In the genomic region with DNA sequence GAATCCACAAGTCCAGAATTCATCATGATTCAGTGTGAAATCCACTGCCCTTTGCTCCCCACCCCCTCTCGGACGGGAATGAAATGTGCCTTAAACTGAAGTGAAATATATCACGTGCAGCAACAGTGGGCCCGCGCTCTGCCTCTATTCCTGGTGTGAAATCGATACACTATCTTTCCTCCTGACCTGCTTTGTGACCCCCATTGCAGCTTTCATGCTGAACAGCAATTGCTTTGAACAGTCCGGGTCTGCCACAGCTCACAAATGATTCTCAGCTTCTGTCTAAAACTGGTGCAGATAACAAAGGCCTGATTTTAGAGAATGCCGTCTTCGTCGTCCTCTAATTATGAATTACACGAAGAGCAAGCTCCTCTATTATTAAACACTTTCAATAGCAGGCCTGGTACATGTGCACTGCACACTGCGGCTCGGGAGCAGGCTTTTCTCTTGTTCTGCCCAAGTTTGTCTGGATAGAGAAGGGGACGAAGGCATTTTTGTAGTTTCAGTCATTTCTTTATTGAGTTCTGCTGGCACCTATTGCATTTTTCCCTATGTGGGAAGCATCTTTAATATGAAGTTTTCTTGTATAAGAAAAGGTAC, we compare ENCODE assay signal across 14 mouse cellular contexts.
DNase-seq lines count a peak whose midpoint lies in the region; ATAC-seq and TF ChIP-seq lines count a peak whose summit lies in the region.
"Had no signal": no experiment of that assay in that cellular context is flagged by ENCODE, and none has a peak within 500 bp of the region (broad histone marks: within the 10 kb centered on the region; RNA-seq: fewer than 3 reads in every experiment).

No protein-coding gene starts in this region.

- WGBS in kidney, adult 2 months = 49% methylated on average over 14 of the region's 14 CpGs
- WGBS in embryonic facial prominence, embryonic 10.5 days = 40% methylated on average over 14 of the region's 14 CpGs
- WGBS in hindbrain, embryonic 13.5 days = 14% methylated on average over 14 of the region's 14 CpGs
- 15% methylated on average over 14 of the region's 14 CpGs for WGBS in neural tube, embryonic 13.5 days

- DNase-seq in kidney, postnatal 10 days = peak; percentile 13
- DNase-seq in kidney, adult 2 months = no peak
- DNase-seq in embryonic facial prominence, embryonic 10.5 days (ENCODE audit: low spot score) = peak; percentile 22
- DNase-seq in adrenal gland, adult 8-10 months = no peak
- DNase-seq in gastrocnemius, postnatal 10 days = no peak
- DNase-seq: adrenal gland, postnatal 25 days; cerebellum, adult 18-20 months; liver, embryonic 13.5 days; thymus, postnatal 36 days had no signal

- H3K27me3 ChIP-seq in kidney, adult 2 months (replicated peaks; ENCODE audit: control insufficient read depth, insufficient read depth, low read length) = no peaks in the 10 kb centered on the region
- H3K27me3 ChIP-seq in embryonic facial prominence, embryonic 10.5 days (replicated peaks; ENCODE audit: low read depth, poor library complexity, severe bottlenecking) = no peaks in the 10 kb centered on the region
- H3K27me3 ChIP-seq in hindbrain, embryonic 13.5 days = no peaks in the 10 kb centered on the region
- no peaks in the 10 kb centered on the region for H3K27me3 ChIP-seq in neural tube, embryonic 13.5 days
- H3K27me3 ChIP-seq: CH12.LX; heart, embryonic 12.5 days; liver, embryonic 13.5 days had no signal

- no peak for ATAC-seq in hindbrain, embryonic 13.5 days (ENCODE audit: low FRiP score)
- ATAC-seq in neural tube, embryonic 13.5 days (ENCODE audit: low read depth) = peak; percentile 46; the same call in 1 of the 2 replicates
- ATAC-seq: intestine, postnatal 0 days had no signal

- TF ChIP-seq POLR2A in kidney, adult 2 months (IDR thresholded peaks at IDR 0.05; ENCODE audit: low read depth, low read length) = no peak

- no peak overlapping the region for H3K9ac ChIP-seq in hindbrain, embryonic 13.5 days
- H3K9ac ChIP-seq in neural tube, embryonic 13.5 days = 0 out of 2 replicates have a peak overlapping the region, but pooled peaks have one; percentile 8
- H3K9ac ChIP-seq: heart, embryonic 12.5 days; liver, embryonic 13.5 days had no signal

- TF ChIP-seq CTCF in kidney, adult 2 months (conservative IDR thresholded peaks at IDR 0.05; ENCODE audit: insufficient read depth, insufficient read length, low read depth, low read length) = no peak

- no peaks in the 10 kb centered on the region for H3K36me3 ChIP-seq in kidney, adult 2 months (ENCODE audit: control insufficient read depth, insufficient read depth, low read length)
- H3K36me3 ChIP-seq in embryonic facial prominence, embryonic 10.5 days (replicated peaks) = no peaks in the 10 kb centered on the region
- H3K36me3 ChIP-seq in hindbrain, embryonic 13.5 days = no peaks in the 10 kb centered on the region
- H3K36me3 ChIP-seq in neural tube, embryonic 13.5 days = no peaks in the 10 kb centered on the region
- H3K36me3 ChIP-seq: heart, embryonic 12.5 days; liver, embryonic 13.5 days had no signal

- H3K4me1 ChIP-seq in kidney, adult 2 months (ENCODE audit: control insufficient read depth, insufficient read depth, low read length) = no peaks in the 10 kb centered on the region
- peaks cover 10% of the 10 kb centered on the region for H3K4me1 ChIP-seq in embryonic facial prominence, embryonic 10.5 days
- peaks cover 21% of the 10 kb centered on the region for H3K4me1 ChIP-seq in hindbrain, embryonic 13.5 days (replicated peaks)
- peaks cover 28% of the 10 kb centered on the region for H3K4me1 ChIP-seq in neural tube, embryonic 13.5 days (replicated peaks)
- H3K4me1 ChIP-seq: heart, embryonic 12.5 days; liver, embryonic 13.5 days had no signal

- no peak overlapping the region for H3K27ac ChIP-seq in kidney, adult 2 months (ENCODE audit: insufficient read depth, low read depth, low read length)
- no peak overlapping the region; the same call in 1 of the 2 replicates for H3K27ac ChIP-seq in embryonic facial prominence, embryonic 10.5 days (replicated peaks)
- peak overlapping the region; percentile 49; the same call in 1 of the 2 replicates for H3K27ac ChIP-seq in hindbrain, embryonic 13.5 days
- peak overlapping the region; percentile 59; the same call in 1 of the 2 replicates for H3K27ac ChIP-seq in neural tube, embryonic 13.5 days (replicated peaks)
- H3K27ac ChIP-seq: liver, embryonic 13.5 days had no signal

- no peak overlapping the region for H3K4me3 ChIP-seq in kidney, adult 2 months (ENCODE audit: insufficient read depth, low read depth, low read length)
- no peak overlapping the region for H3K4me3 ChIP-seq in embryonic facial prominence, embryonic 10.5 days
- H3K4me3 ChIP-seq in hindbrain, embryonic 13.5 days = no peak overlapping the region
- H3K4me3 ChIP-seq in neural tube, embryonic 13.5 days = no peak overlapping the region
- H3K4me3 ChIP-seq: heart, embryonic 12.5 days; liver, embryonic 13.5 days had no signal

- peak overlapping the region; percentile 4; the same call in 1 of the 2 replicates for H3K4me2 ChIP-seq in hindbrain, embryonic 13.5 days
- peak overlapping the region; percentile 28; the same call in 1 of the 2 replicates for H3K4me2 ChIP-seq in neural tube, embryonic 13.5 days
- H3K4me2 ChIP-seq: heart, embryonic 12.5 days; liver, embryonic 13.5 days had no signal

- no peaks in the 10 kb centered on the region for H3K9me3 ChIP-seq in embryonic facial prominence, embryonic 10.5 days
- no peaks in the 10 kb centered on the region for H3K9me3 ChIP-seq in hindbrain, embryonic 13.5 days
- no peaks in the 10 kb centered on the region for H3K9me3 ChIP-seq in neural tube, embryonic 13.5 days
- H3K9me3 ChIP-seq: heart, embryonic 12.5 days; liver, embryonic 13.5 days had no signal

Comparison
In these comparisons a context has a peak if more than half of its experiments do, and no peak if none do; other contexts are left out.
1. DNase-seq: peak in kidney, postnatal 10 days (single experiment) and embryonic facial prominence, embryonic 10.5 days (single experiment); none in kidney, adult 2 months (single experiment), adrenal gland, adult 8-10 months (single experiment) and gastrocnemius, postnatal 10 days (single experiment).
2. H3K27ac ChIP-seq: peak in hindbrain, embryonic 13.5 days (single experiment) and neural tube, embryonic 13.5 days (single experiment); none in kidney, adult 2 months (single experiment) and embryonic facial prominence, embryonic 10.5 days (single experiment).